Mouse (Mus musculus) urinary bladder, postnatal 14 days (tissue): ENCODE results near the gene Tmem139.

Source experiments
- DNase-seq: peaks from one replicate; pipeline ENCODE4 v3.0.0; 2021; ENCODE audit warnings: low spot score

Gene Tmem139

DNA sequence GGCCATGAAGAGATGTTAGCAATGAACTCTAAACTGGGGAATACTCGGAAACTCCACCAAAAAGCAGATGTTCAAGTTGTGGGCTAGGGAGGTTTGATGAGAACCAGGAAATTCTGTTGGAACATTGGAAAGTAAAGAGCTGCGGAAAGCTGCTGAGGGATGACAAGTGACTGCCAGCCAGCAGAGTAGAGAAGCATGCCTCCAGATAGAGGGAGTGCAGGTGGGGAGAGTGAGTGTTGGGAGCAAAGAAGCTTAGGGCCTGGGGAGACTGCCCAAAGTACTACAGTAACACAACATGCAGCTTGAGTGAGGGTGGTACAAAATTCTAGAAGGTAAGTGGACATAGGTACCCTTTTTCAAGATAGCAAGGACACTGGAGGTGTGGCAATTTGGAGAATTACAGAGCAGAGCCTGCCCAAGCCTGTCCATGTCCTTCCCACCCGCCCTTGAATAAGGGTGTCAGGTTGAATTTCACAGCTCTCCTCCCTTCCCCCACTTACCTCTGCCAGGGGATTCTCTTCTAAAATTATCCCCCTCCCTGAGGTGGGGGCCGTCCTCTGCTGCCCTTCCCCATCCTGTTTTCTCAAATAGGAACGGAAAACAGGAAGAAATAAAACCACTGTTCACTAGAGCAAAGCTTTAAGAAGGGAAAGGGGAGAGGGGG is 21.2 kb downstream of the Tmem139 start:
- no peak for DNase-seq

DNA sequence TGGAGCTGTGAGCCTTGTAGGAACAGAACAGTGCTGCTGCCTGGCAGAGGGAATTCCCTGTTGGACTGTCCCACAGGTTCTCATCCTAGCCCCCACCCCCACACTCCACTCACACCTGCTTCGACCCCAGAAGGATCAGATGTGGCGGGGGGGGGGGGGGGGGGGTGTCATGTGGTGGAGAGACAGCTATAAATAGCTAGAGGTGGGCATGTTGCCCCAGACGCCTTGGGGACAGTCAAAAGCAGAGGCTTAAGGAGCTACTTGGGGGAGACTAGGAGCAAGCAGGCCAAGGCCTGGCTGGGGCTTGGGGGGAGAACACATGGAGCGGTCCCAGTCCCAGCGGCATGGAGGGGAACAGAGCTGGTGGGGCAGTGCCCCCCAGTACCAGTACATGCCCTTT is 24.7 kb downstream of the Tmem139 start, which contains the start of gene Clcn1:
TSS of gene Clcn1 (plus strand) at position 238 of the 400 bp plus-strand sequence.
- no peak for DNase-seq

DNA sequence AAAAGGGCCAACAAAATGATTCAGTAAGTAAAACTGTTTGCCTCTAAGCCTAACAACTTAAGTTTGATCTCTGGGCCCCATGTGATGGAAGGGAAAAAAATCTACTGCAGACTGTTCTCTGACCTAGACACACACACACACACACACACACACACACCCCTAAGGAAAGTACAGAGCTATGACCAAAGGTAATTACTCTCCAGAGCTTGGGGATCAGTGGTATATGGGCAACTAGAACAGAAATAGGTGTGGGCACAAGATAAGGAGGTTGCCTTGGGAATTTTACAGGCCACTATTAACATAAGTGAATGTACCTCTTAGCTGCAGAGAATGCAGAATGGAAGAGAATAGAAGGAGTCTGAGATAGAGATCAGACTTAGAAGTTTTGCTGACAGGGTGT is 25.8 kb downstream of the Tmem139 start:
- DNase-seq: no peak

DNA sequence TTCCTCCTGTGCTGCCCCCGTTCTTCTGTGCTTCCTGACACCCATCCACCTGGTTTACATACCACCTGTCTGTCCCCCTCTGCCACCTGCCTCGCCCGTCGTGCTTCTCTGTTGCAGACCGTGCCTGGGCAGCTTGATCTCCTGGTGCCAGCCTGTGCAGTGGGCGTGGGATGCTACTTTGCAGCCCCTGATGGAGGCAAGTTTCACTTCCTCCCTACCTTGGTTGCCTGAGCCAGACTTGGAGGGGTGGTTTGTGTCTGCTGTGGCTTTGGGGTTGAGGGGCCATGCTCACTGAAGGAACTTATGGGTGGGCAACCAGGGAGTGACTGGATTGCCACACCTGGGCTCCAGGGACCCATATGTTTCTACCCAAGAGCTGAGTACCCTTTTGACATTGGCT is 31.6 kb downstream of the Tmem139 start:
- DNase-seq: no peak

DNA sequence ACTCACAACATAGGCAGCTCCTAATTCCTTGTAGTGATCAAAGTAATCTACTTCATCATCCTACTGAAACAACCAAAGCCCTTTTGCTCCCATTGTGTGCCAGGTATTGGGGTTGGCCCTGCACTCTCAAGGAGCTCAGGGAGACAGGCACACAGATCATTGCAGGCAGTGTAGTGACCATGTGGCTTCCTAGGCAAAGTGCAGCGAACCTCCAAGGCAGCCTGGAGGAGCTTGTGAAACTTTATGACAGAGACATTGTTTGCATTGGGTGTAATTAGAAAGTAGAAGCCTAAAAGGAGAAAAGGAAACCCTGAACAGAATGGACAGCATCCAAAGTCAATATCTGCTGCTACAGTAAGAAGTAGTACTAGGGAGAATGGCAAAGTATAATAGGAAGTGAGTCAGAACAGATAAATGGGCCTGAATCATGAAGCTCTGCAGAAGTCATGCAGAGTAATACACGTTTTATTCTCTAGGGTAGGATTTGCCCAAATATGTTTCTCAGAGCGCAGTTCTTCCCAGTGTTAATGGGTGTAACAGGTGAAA is 33.9 kb downstream of the Tmem139 start:
- DNase-seq: no peak

DNA sequence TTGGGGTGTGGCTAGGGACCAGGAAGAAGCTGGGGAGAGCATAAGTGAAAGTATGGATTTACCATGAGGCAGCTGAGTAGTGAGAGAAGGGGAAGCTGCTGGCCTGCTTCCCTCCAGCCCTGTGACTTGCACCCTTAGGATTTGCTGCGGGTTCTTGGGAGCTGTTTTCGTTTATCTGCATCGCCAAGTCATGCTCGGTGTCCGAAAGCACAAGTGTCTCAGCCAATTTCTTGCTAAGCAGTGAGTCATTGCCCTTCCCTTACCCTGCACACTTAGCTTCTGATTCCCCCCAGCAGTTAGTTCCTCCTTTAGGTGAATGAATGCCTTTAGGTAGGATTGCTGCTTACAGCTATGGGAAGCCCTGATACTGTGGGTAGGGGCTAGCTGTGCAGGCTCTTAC is 37.6 kb downstream of the Tmem139 start:
- DNase-seq: no peak

DNA sequence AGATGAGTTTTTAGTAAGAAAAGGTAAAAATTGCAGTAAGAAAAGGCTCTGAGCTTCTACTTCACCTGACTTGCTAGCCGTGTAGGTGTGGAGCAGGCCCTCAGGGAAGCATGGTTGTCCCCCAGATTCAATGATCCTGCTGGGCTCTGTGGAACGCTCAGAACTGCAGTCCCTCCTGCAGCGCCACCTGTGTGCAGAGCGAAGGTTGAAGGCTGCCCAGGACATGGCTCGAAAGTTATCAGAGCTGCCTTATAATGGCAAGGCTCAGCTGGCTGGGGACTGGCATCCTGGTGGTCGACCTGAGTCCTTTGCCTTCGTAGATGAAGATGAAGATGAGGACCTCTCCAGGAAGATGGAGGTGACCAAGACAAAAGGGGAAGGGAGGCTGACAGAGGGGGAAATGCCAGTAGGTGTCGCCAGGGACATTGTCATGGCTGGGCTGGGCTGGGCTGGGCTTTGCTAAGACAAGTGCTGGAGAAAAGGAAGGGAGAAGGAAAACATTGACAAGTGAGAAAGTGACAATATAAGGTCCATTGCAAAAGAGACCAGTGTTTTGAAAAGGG is 48.1 kb downstream of the Tmem139 start:
- DNase-seq: no peak

DNA sequence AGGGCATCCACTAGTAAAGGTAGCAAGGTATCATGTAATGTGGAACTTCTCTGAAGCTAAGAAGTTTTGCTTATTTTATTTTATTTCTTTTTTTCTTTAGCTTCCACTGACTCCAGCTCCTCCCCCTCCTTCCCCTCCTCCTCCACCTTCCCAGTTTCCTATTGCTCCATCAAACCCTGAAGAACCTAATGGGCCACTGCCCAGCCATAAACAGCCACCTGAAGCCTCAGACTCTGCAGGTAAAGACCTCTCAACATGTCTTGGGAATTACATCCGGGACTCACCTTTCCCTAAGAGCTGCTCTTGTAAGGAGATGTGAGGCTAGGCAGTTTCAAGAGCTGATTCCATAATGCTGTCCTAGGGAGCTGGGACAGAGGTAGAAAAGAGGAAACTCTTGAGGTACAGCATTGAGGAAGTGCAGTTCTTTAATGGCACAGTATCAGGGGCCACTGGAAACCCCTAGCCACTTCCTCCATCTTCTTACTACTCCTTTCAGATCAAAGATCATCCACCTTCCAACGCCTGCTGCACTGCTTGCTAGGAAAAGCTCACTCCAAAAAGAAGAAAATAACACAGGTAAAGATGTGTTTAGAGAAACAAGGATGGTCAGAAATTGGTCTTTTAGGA is 48.8 kb downstream of the Tmem139 start:
- DNase-seq: no peak
